Mouse (Mus musculus): ENCODE data around the gene Gm11034.

DNA sequence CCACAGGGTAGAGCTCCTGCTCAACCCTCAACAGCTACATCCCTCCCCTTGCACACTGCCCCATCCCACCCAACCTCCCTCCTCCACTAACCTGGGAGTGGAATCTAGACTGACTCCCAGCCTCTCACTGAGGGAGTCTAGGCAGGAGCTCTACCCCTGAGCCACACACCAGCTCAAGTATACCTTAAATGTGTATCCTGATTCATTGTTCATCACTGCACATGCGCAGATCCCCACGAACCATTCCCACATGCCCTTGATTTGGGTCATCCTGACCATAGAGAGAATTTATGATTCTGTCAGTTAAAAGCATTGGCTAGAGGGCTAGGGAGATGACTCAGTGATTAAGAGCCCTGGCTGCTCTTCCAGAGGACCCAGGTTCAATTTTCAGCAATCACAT is 49.3 kb upstream of the Gm11034 start:
- no peak for TF ChIP-seq POLR2A (IDR thresholded peaks at IDR 0.05; ENCODE audit: control insufficient read depth, extremely low read depth, insufficient read depth, low read length, poor library complexity)
- TF ChIP-seq CTCF (IDR thresholded peaks at IDR 0.05; ENCODE audit: borderline replicate concordance, control insufficient read depth, extremely low read depth, insufficient read depth, low read length, poor library complexity) = no peak
